Mouse (Mus musculus): ENCODE data around the gene Wdr1. TPM values are rescaled to one million over a fixed set of nuclear protein-coding genes. Genes with fewer than 3 reads are reported as not detected.
A peak's percentile ranks its signal among the peaks of the same experiment; 100 is the strongest.

Gene Wdr1
- total RNA-seq, 2 experiments from 2014 or later: 200 to 204 TPM

GRCm38 (mm10) chr5:38547375-38547774, 15.6 kb downstream of the Wdr1 start:
- DNase-seq: no peak
- intact Hi-C loops (cut with DNase I): no loop called here

- DNase-seq: no peak
- intact Hi-C loops (cut with DNase I): no loop called here
Measured at GRCm38 (mm10) chr5:38544423-38545415, 18.3 kb downstream of the Wdr1 start.

GRCm38 (mm10) chr5:38543496-38544217, 19.4 kb downstream of the Wdr1 start:
- DNase-seq: peak; percentile 26
- intact Hi-C loops (cut with DNase I): no loop called here

- intact Hi-C loops (cut with DNase I): no loop called here
- no peak for DNase-seq
Measured at GRCm38 (mm10) chr5:38541728-38542127, 21.3 kb downstream of the Wdr1 start.

- intact Hi-C loops (cut with DNase I): no loop called here
Measured at GRCm38 (mm10) chr5:38540898-38541297, 22.1 kb downstream of the Wdr1 start.

GRCm38 (mm10) chr5:38538508-38538907, 24.5 kb downstream of the Wdr1 start:
- no peak for DNase-seq
- intact Hi-C loops (cut with DNase I): no loop called here

More at GRCm38 (mm10) chr5:38540898-38541297, 22.1 kb downstream of the Wdr1 start:
- no peak for DNase-seq

- DNase-seq: no peak
- intact Hi-C loops (cut with DNase I): no loop called here
Measured at GRCm38 (mm10) chr5:38537845-38538244, 25.2 kb downstream of the Wdr1 start.

GRCm38 (mm10) chr5:38536822-38537221, 26.2 kb downstream of the Wdr1 start:
- no peak for DNase-seq
- intact Hi-C loops (cut with DNase I): no loop called here

GRCm38 (mm10) chr5:38532084-38532483, 30.9 kb downstream of the Wdr1 start:
- peak; percentile 59 for DNase-seq
- intact Hi-C loops (cut with DNase I): no loop called here

- peak; percentile 18 for DNase-seq
- intact Hi-C loops (cut with DNase I): loop anchor here (5.0 kb wide), 1 partner anchor 223 kb away; no protein-coding TSS in a partner anchor
Measured at GRCm38 (mm10) chr5:38529724-38530428, 33.1 kb downstream of the Wdr1 start.

- intact Hi-C loops (cut with DNase I): no loop called here
- no peak for DNase-seq
Measured at GRCm38 (mm10) chr5:38522977-38523376, 40.0 kb downstream of the Wdr1 start.

GRCm38 (mm10) chr5:38520838-38521237, 42.2 kb downstream of the Wdr1 start:
- DNase-seq: no peak
- intact Hi-C loops (cut with DNase I): no loop called here

GRCm38 (mm10) chr5:38516267-38516666, 46.8 kb downstream of the Wdr1 start:
- intact Hi-C loops (cut with DNase I): no loop called here
- DNase-seq: peak; percentile 52

- no peak for DNase-seq
- intact Hi-C loops (cut with DNase I): no loop called here
Measured at GRCm38 (mm10) chr5:38512991-38513390, 50.0 kb downstream of the Wdr1 start.

GRCm38 (mm10) chr5:38509568-38509967, 53.5 kb downstream of the Wdr1 start:
- no peak for DNase-seq
- intact Hi-C loops (cut with DNase I): no loop called here

GRCm38 (mm10) chr5:38505435-38505765, 57.6 kb downstream of the Wdr1 start:
- intact Hi-C loops (cut with DNase I): no loop called here
- no peak for DNase-seq

- DNase-seq: no peak
- intact Hi-C loops (cut with DNase I): no loop called here
Measured at GRCm38 (mm10) chr5:38504747-38505434, 58.1 kb downstream of the Wdr1 start.

- DNase-seq: no peak
- intact Hi-C loops (cut with DNase I): no loop called here
Measured at GRCm38 (mm10) chr5:38504116-38504515, 58.9 kb downstream of the Wdr1 start.

- intact Hi-C loops (cut with DNase I): no loop called here
- no peak for DNase-seq
Measured at GRCm38 (mm10) chr5:38502992-38503391, 60.0 kb downstream of the Wdr1 start, which contains the start of gene Slc2a9. Gene Slc2a9 (minus strand): TSS chr5:38503143.

- DNase-seq: no peak
- intact Hi-C loops (cut with DNase I): no loop called here
Measured at GRCm38 (mm10) chr5:38500043-38500442, 63.0 kb downstream of the Wdr1 start.

Measured in left cerebral cortex, postnatal 4 days (tissue).